In genomic region chr15:36884671-36885365, GRCm38 (mm10) we compare ENCODE assay signal across 10 mouse cellular contexts.
DNase-seq lines count a peak whose midpoint lies in the region; ATAC-seq and TF ChIP-seq lines count a peak whose summit lies in the region.
"Had no signal": no experiment of that assay in that cellular context is flagged by ENCODE, and none has a peak within 500 bp of the region (broad histone marks: within the 10 kb centered on the region; RNA-seq: fewer than 3 reads in every experiment).

No protein-coding gene starts in this region.

- no peak for TF ChIP-seq POLR2A in limb, embryonic 14.5 days (IDR thresholded peaks at IDR 0.05; ENCODE audit: borderline replicate concordance, extremely low read depth, insufficient read depth, insufficient read length)

- no peak for DNase-seq in heart, postnatal 25 days (ENCODE audit: low spot score)
- peak; percentile 79 for DNase-seq in 416B (ENCODE audit: low read depth)
- DNase-seq in R1 (ENCODE audit: low read depth, low spot score), result peak; percentile 39
- peak; percentile 26 for DNase-seq in limb, embryonic 14.5 days (ENCODE audit: low spot score)
- DNase-seq in ovary, postnatal 36 days (ENCODE audit: low spot score), result no peak
- DNase-seq in spleen, postnatal 14 days (ENCODE audit: low spot score in 2 of 2), result no peak
- DNase-seq in thymus, postnatal 0 days (ENCODE audit: low spot score), result no peak
- DNase-seq: kidney, postnatal 25 days had no signal

- H3K4me2 ChIP-seq in heart, embryonic 14.5 days (ENCODE audit: low read length), result no peak overlapping the region
- H3K4me2 ChIP-seq in limb, embryonic 14.5 days (replicated peaks; ENCODE audit: low read depth, low read length, severe bottlenecking), result no peak overlapping the region

- no peaks in the 10 kb centered on the region for H3K36me3 ChIP-seq in heart, embryonic 14.5 days (ENCODE audit: control insufficient read depth, insufficient read depth, low read length)
- H3K36me3 ChIP-seq in limb, embryonic 14.5 days (ENCODE audit: control insufficient read depth, insufficient read depth, low read length), result no peaks in the 10 kb centered on the region

- peaks cover 7 to 14% of the 10 kb centered on the region in 2 experiments; a peak in 3 of 4 replicates for H3K4me1 ChIP-seq in heart, embryonic 14.5 days (ENCODE audit: control insufficient read depth in 2 of 2, insufficient read depth in 2 of 2, low read length in 2 of 2)
- H3K4me1 ChIP-seq in limb, embryonic 14.5 days (ENCODE audit: control insufficient read depth, insufficient read depth, low read length), result no peaks in the 10 kb centered on the region

- H3K27ac ChIP-seq in heart, embryonic 14.5 days (replicated peaks in 1 of 2; ENCODE audit: control insufficient read depth in 1 of 2, insufficient read depth in 1 of 2, low read depth in 2 of 2, low read length in 2 of 2), result peak overlapping the region; percentile 5 to 11; a peak in 2 of 4 replicates
- H3K27ac ChIP-seq in limb, embryonic 14.5 days (replicated peaks; ENCODE audit: low read depth, low read length), result no peak overlapping the region

- WGBS in heart, embryonic 14.5 days, result 57% methylated on average over 11 of the region's 11 CpGs
- WGBS in limb, embryonic 14.5 days, result 61% methylated on average over 11 of the region's 11 CpGs

- ATAC-seq in heart, embryonic 14.5 days (ENCODE audit: insufficient number of reproducible peaks, insufficient read depth, low FRiP score, low read depth), result no peak
- peak; percentile 83 for ATAC-seq in limb, embryonic 14.5 days (ENCODE audit: low FRiP score, low read depth)

- H3K4me3 ChIP-seq in heart, embryonic 14.5 days (ENCODE audit: control insufficient read depth in 1 of 2, insufficient read depth in 1 of 2, low read depth in 1 of 2, low read length in 2 of 2), result no peak overlapping the region
- H3K4me3 ChIP-seq in limb, embryonic 14.5 days (replicated peaks; ENCODE audit: low read length), result no peak overlapping the region
- H3K4me3 ChIP-seq: megakaryocyte, embryonic 14.5 days had no signal

- intact Hi-C loops in heart, postnatal 25 days (cut with DNase I), result no loop called here

- H3K27me3 ChIP-seq in heart, embryonic 14.5 days (ENCODE audit: control insufficient read depth, insufficient read depth, low read length), result no peaks in the 10 kb centered on the region
- no peaks in the 10 kb centered on the region for H3K27me3 ChIP-seq in limb, embryonic 14.5 days (ENCODE audit: control insufficient read depth, insufficient read depth, low read length)
- H3K27me3 ChIP-seq: megakaryocyte, embryonic 14.5 days had no signal

- 0 out of 2 replicates have a peak overlapping the region, but pooled peaks have one; percentile 30 for H3K9ac ChIP-seq in heart, embryonic 14.5 days (ENCODE audit: low read length)
- no peak overlapping the region for H3K9ac ChIP-seq in limb, embryonic 14.5 days (ENCODE audit: low read depth, low read length, severe bottlenecking)

- H3K9me3 ChIP-seq in heart, embryonic 14.5 days (ENCODE audit: control insufficient read depth, low read length), result no peaks in the 10 kb centered on the region
- no peaks in the 10 kb centered on the region for H3K9me3 ChIP-seq in limb, embryonic 14.5 days (ENCODE audit: control insufficient read depth, low read length)

Comparison
In these comparisons a context has a peak if more than half of its experiments do, and no peak if none do; other contexts are left out.
1. DNase-seq: peak in 416B (single experiment), R1 (single experiment) and limb, embryonic 14.5 days (single experiment); none in heart, postnatal 25 days (single experiment), ovary, postnatal 36 days (single experiment), spleen, postnatal 14 days (0 of 2) and thymus, postnatal 0 days (single experiment).